Mouse (Mus musculus) CH12.LX (cell line): ENCODE results near the gene Bri3. TPM values are rescaled to one million over a fixed set of nuclear protein-coding genes. Genes with fewer than 3 reads are reported as not detected.

Source experiments
- DNase-seq: peaks from one replicate; pipeline ENCODE4 v3.0.0-alpha.2; 2013; ENCODE audit errors: extremely low read depth
- H3K27ac ChIP-seq: 2 replicates; pipeline ENCODE4 v1.5.1; 2012; ENCODE audit warnings: low read depth, mild to moderate bottlenecking, control low read depth, moderate library complexity; ENCODE audit not compliant: insufficient read depth
- H3K27me3 ChIP-seq: replicated peaks from 2 replicates; pipeline ENCODE3; 2012; ENCODE audit warnings: inconsistent platforms
- H3K36me3 ChIP-seq, 2 experiments: replicated peaks in 1 of 2; 2 replicates each; pipeline versions ENCODE3 to v1.6.1; 2012; ENCODE audit warnings: inconsistent platforms in 1 of 2, low read length in 1 of 2, mild to moderate bottlenecking in 1 of 2, mixed read lengths in 1 of 2, moderate library complexity in 1 of 2; ENCODE audit not compliant: control insufficient read depth in 1 of 2, insufficient read depth in 1 of 2
- H3K4me1 ChIP-seq, 2 experiments: 2 replicates each; pipeline ENCODE4 v1.6.1; 2012; ENCODE audit warnings: inconsistent platforms in 1 of 2, moderate library complexity in 1 of 2; ENCODE audit not compliant: insufficient read depth in 2 of 2, control insufficient read depth in 1 of 2
- H3K4me2 ChIP-seq: 2 replicates; pipeline ENCODE4 v1.6.1; 2012; ENCODE audit warnings: low read depth, mild to moderate bottlenecking, control low read depth; ENCODE audit not compliant: poor library complexity, insufficient read depth, severe bottlenecking
- H3K4me3 ChIP-seq, 3 experiments: fragments of 150-350 bp in 1 of 3; sonication (generic) in 1 of 3; replicated peaks in 1 of 3; 2 replicates each; pipeline versions ENCODE3 to v1.5.1; 2011 to 2012; ENCODE audit warnings: low read depth in 2 of 3, low read length in 2 of 3, mild to moderate bottlenecking in 2 of 3, moderate library complexity in 2 of 3, control low read depth in 1 of 3, improper control_type of control experiment in 1 of 3, inconsistent platforms in 1 of 3, mixed read lengths in 1 of 3; ENCODE audit not compliant: poor library complexity in 1 of 3
- H3K79me2 ChIP-seq: replicated peaks from 2 replicates; pipeline ENCODE4 v1.6.1; 2012; ENCODE audit warnings: mild to moderate bottlenecking, moderate library complexity; ENCODE audit not compliant: control insufficient read depth, poor library complexity, insufficient read depth, severe bottlenecking; ENCODE audit errors: extremely low read depth
- H3K9ac ChIP-seq: 2 replicates; pipeline ENCODE4 v1.6.1; 2012; ENCODE audit warnings: low read depth, mild to moderate bottlenecking, control low read depth, moderate library complexity; ENCODE audit not compliant: insufficient read depth
- H3K9me3 ChIP-seq: replicated peaks from 2 replicates; pipeline ENCODE3; 2012; ENCODE audit warnings: low read length, inconsistent platforms, mixed read lengths
- BHLHE40 ChIP-seq: IDR thresholded peaks from 2 replicates; pipeline ENCODE4 v1.6.1; 2011; ENCODE audit warnings: mild to moderate bottlenecking, low read depth, low read length, improper control_type of control experiment
- CHD1 ChIP-seq: IDR thresholded peaks from 2 replicates; pipeline ENCODE4 v1.6.1; 2012; ENCODE audit warnings: low read depth, low read length, improper control_type of control experiment, inconsistent platforms
- CHD2 ChIP-seq: IDR thresholded peaks from 2 replicates; pipeline ENCODE4 v1.6.1; 2011; ENCODE audit warnings: low read length, improper control_type of control experiment
- CTCF ChIP-seq, 2 experiments: IDR thresholded peaks in 1 of 2; conservative IDR thresholded peaks in 1 of 2; 2 replicates each; pipeline ENCODE4 v1.5.1; 2011 to 2012; ENCODE audit warnings: low read depth in 2 of 2, low read length in 2 of 2, improper control_type of control experiment in 1 of 2, inconsistent platforms in 1 of 2, mild to moderate bottlenecking in 1 of 2, moderate library complexity in 1 of 2
- E2F4 ChIP-seq: IDR thresholded peaks from 2 replicates; pipeline ENCODE4 v1.6.1; 2011; ENCODE audit warnings: low read depth, low read length, improper control_type of control experiment; ENCODE audit not compliant: insufficient replicate concordance
- EP300 ChIP-seq: IDR thresholded peaks from 2 replicates; pipeline ENCODE4 v1.6.1; 2011; ENCODE audit warnings: low read length, improper control_type of control experiment
- ETS1 ChIP-seq: conservative IDR thresholded peaks from 2 replicates; pipeline ENCODE4 v1.6.1; 2012; ENCODE audit warnings: low read depth, mild to moderate bottlenecking, inconsistent platforms, low read length, improper control_type of control experiment, moderate library complexity
- HCFC1 ChIP-seq: IDR thresholded peaks from 2 replicates; pipeline ENCODE4 v1.6.1; 2012; ENCODE audit warnings: low read depth, mild to moderate bottlenecking, inconsistent platforms, low read length, improper control_type of control experiment
- IRF4 ChIP-seq: IDR thresholded peaks from 2 replicates; pipeline ENCODE4 v1.6.1; 2014; ENCODE audit warnings: low read depth, mild to moderate bottlenecking, inconsistent platforms, low read length, improper control_type of control experiment
- KAT2A ChIP-seq: IDR thresholded peaks from 2 replicates; pipeline ENCODE4 v1.6.1; 2012; ENCODE audit warnings: low read length, improper control_type of control experiment, inconsistent platforms; ENCODE audit not compliant: insufficient replicate concordance
- MAFK ChIP-seq: IDR thresholded peaks from 2 replicates; pipeline ENCODE4 v1.6.1; 2011; ENCODE audit warnings: low read length, improper control_type of control experiment; ENCODE audit not compliant: insufficient replicate concordance
- MAX ChIP-seq: IDR thresholded peaks from 2 replicates; pipeline ENCODE4 v1.6.1; 2011; ENCODE audit warnings: low read length, improper control_type of control experiment
- MEF2A ChIP-seq: IDR thresholded peaks from 2 replicates; pipeline ENCODE4 v1.6.1; 2014; ENCODE audit warnings: low read depth, mild to moderate bottlenecking, inconsistent platforms, low read length, improper control_type of control experiment, borderline replicate concordance
- MXI1 ChIP-seq: IDR thresholded peaks from 2 replicates; pipeline ENCODE4 v1.6.1; 2011; ENCODE audit warnings: mild to moderate bottlenecking, low read depth, low read length, improper control_type of control experiment
- MYC ChIP-seq: IDR thresholded peaks from 2 replicates; pipeline ENCODE4 v1.6.1; 2011; ENCODE audit warnings: low read depth, mild to moderate bottlenecking, improper control_type of control experiment, low read length
- NRF1 ChIP-seq: IDR thresholded peaks from 2 replicates; pipeline ENCODE4 v1.6.1; 2014; ENCODE audit warnings: low read depth, mild to moderate bottlenecking, inconsistent platforms, low read length, improper control_type of control experiment, moderate library complexity
- PAX5 ChIP-seq: IDR thresholded peaks from 2 replicates; pipeline ENCODE4 v1.6.1; 2012; ENCODE audit warnings: low read length, inconsistent platforms, mixed read lengths
- POLR2A ChIP-seq: IDR thresholded peaks from 2 replicates; pipeline ENCODE4 v1.6.1; 2011; ENCODE audit warnings: low read depth, mild to moderate bottlenecking, improper control_type of control experiment, low read length
- RAD21 ChIP-seq: IDR thresholded peaks from 2 replicates; pipeline ENCODE4 v1.6.1; 2011; ENCODE audit warnings: low read depth, mild to moderate bottlenecking, low read length, improper control_type of control experiment, moderate library complexity
- SIN3A ChIP-seq: IDR thresholded peaks from 2 replicates; pipeline ENCODE4 v1.6.1; 2012; ENCODE audit warnings: low read length, improper control_type of control experiment, inconsistent platforms
- SMC3 ChIP-seq: IDR thresholded peaks from 2 replicates; pipeline ENCODE4 v1.6.1; 2011; ENCODE audit warnings: low read depth, low read length, improper control_type of control experiment
- TBP ChIP-seq: conservative IDR thresholded peaks from 2 replicates; pipeline ENCODE4 v1.6.1; 2011; ENCODE audit warnings: low read depth, low read length, improper control_type of control experiment
- UBTF ChIP-seq: IDR thresholded peaks from 2 replicates; pipeline ENCODE4 v1.6.1; 2012; ENCODE audit warnings: low read depth, mild to moderate bottlenecking, inconsistent platforms, low read length, improper control_type of control experiment, moderate library complexity
- USF1 ChIP-seq: IDR thresholded peaks from 2 replicates; pipeline ENCODE4 v1.6.1; 2014; ENCODE audit warnings: low read depth, mild to moderate bottlenecking, inconsistent platforms, low read length, improper control_type of control experiment
- USF2 ChIP-seq: conservative IDR thresholded peaks from 2 replicates; pipeline ENCODE4 v1.6.1; 2011; ENCODE audit warnings: low read depth, low read length, improper control_type of control experiment
- ZC3H11A ChIP-seq: IDR thresholded peaks from 2 replicates; pipeline ENCODE4 v1.6.1; 2012; ENCODE audit warnings: low read depth, mild to moderate bottlenecking, inconsistent platforms, low read length, improper control_type of control experiment
- ZMIZ1 ChIP-seq: IDR thresholded peaks from 2 replicates; pipeline ENCODE4 v1.6.1; 2012; ENCODE audit warnings: low read depth, mild to moderate bottlenecking, inconsistent platforms, low read length, improper control_type of control experiment
- ZNF384 ChIP-seq: IDR thresholded peaks from 2 replicates; pipeline ENCODE4 v1.6.1; 2012; ENCODE audit warnings: low read depth, low read length, improper control_type of control experiment, inconsistent platforms
- dilution Hi-C: fragments of 300-500 bp; cut with MboI; formaldehyde crosslinking; loops from 2 replicates; pipeline ENCODE4 v1.14.3; 2020; ENCODE audit warnings: low sequenced_read_pairs; ENCODE audit not compliant: extremely low pct_unique_long_range_greater_than_20kb, extremely low pct_ligation_motif_present
- in situ Hi-C: fragments of 300-500 bp; cut with MboI; formaldehyde crosslinking; loops from 3 replicates; pipeline ENCODE4 v1.14.3; 2019; ENCODE audit warnings: low sequenced_read_pairs, low pct_ligation_motif_present, low pct_unique_long_range_greater_than_20kb, mixed read lengths
- polyA plus RNA-seq: library from polyadenylated mRNA; unstranded; fragments of >175 nt; gene quantifications from 2 replicates; pipeline ENCODE4 v1.2.1, GENCODE M21; 2012; ENCODE audit warnings: low read depth; ENCODE audit not compliant: insufficient read length
- total RNA-seq, 2 experiments: library from RNA; depleted of rRNA; stranded (reverse); fragments of 300-350 nt in 1 of 2; fragments of >200 nt in 1 of 2; gene quantifications; 2 replicates each; pipeline ENCODE4 v1.2.3; 2012 to 2014

Gene Bri3
- total and polyA plus RNA-seq, 3 experiments, result 9.3 to 41.7 (median 20.3) TPM

DNA sequence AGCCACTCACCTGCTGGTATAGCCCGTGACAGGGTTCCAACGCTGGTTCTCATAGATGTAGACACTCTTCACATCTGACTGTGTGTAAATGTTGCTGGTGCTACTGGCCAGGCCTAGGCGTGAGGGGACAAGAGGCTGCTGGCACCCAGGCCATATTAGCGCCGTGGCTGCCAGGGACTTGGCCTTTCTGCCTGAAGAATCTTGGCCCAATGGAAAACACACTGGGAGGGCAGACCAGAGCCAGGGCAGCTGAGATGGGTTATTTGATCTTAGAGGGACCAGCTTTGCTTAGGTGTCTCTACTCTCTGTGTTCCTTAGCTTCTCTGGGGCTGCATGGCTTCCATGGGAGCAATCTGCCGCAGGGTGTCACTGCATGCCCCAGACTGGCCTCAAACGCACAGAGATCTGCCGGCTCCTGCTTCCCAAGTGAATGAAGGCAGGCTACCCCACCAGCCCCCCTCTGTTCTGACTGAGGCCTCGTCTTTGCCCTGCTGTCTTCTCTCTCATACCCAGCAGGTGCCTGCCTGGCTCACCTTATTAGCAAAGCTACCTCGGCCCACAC lies 40.8 kb upstream of the Bri3 start:
- H3K9ac ChIP-seq, result no peak overlapping the region

DNA sequence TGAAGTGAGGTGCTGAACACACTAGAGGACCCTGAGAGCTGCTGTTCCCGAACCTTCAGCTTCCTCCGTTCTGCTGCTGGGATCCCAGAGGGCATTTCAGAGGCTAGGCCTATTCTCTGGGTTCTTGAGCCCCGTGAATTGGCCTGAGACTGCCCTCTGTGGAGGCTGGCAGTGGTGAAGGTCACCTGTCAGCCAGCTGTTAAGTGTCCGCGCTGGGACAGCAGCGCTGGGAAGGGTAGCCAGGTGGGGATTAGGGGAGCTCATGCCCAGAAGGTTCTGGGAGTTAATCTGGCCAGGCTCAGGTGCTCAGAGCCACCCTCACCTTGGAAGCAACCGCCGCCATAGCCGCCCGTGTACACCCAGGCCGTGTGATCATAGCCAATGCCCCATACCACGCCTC lies 39.9 kb upstream of the Bri3 start:
- dilution Hi-C loops, result no loop called here
- in situ Hi-C loops, result loop anchor here (25.0 kb wide), 1 partner anchor 533 kb away; no protein-coding TSS in a partner anchor
- TF ChIP-seq SIN3A (no peak), USF1 (no peak), MXI1 (no peak), BHLHE40 (no peak), UBTF (no peak), PAX5 (no peak), IRF4 (no peak), POLR2A (no peak), CHD1 (no peak), CHD2 (no peak), ETS1 (no peak), ZNF384 (no peak), CTCF (conservative IDR thresholded peaks at IDR 0.05 in 1 of 2, IDR thresholded peaks at IDR 0.05 in 1 of 2; ENCODE audit: low read depth in 2 of 2, low read length in 2 of 2) (no peak), NRF1 (no peak), USF2 (no peak), SMC3 (no peak), ZC3H11A (no peak), KAT2A (no peak)
- TF ChIP-seq, all 38 proteins: peak for 0

More for the DNA sequence above, 40.8 kb upstream of the Bri3 start:
- Histone ChIP-seq H3K36me3 (peaks cover 4 to 79% of the 10 kb centered on the region in 2 experiments), H3K4me3 (no peak overlapping the region), H3K4me1 (0 out of 4 replicates have a peak, but pooled peaks cover 0 to 2% of the 10 kb centered on the region in 2 experiments), H3K79me2 (no peaks in the 10 kb centered on the region), H3K27ac (no peak overlapping the region), H3K9me3 (peaks cover 6% of the 10 kb centered on the region), H3K4me2 (no peak overlapping the region), H3K27me3 (no peaks in the 10 kb centered on the region)
- in situ Hi-C loops, result loop anchor here (25.0 kb wide), 1 partner anchor 534 kb away; no protein-coding TSS in a partner anchor
- dilution Hi-C loops, result no loop called here
- DNase-seq, result no peak
- TF ChIP-seq TBP, result no peak
- no peak for TF ChIP-seq MAFK
- no peak for TF ChIP-seq USF1
- TF ChIP-seq SIN3A, result no peak
- TF ChIP-seq E2F4, result no peak
- TF ChIP-seq ZC3H11A, result no peak
- TF ChIP-seq MXI1, result no peak
- no peak for TF ChIP-seq MEF2A
- no peak for TF ChIP-seq RAD21
- no peak for TF ChIP-seq MAX
- no peak for TF ChIP-seq KAT2A
- TF ChIP-seq ZMIZ1, result no peak
- no peak for TF ChIP-seq HCFC1
- TF ChIP-seq EP300, result no peak
- no peak for TF ChIP-seq ETS1
- no peak for TF ChIP-seq BHLHE40
- no peak for TF ChIP-seq MYC
- no peak for TF ChIP-seq CHD1
- no peak for TF ChIP-seq PAX5
- TF ChIP-seq ZNF384, result no peak

More for the DNA sequence above, 39.9 kb upstream of the Bri3 start:
- no peak overlapping the region for H3K9ac ChIP-seq
- H3K27ac ChIP-seq, result no peak overlapping the region
- no peak for DNase-seq
- H3K79me2 ChIP-seq, result no peaks in the 10 kb centered on the region
- no peak overlapping the region for H3K4me2 ChIP-seq
- peaks cover 4 to 76% of the 10 kb centered on the region in 2 experiments for H3K36me3 ChIP-seq
- peaks cover 6% of the 10 kb centered on the region for H3K9me3 ChIP-seq
- H3K27me3 ChIP-seq, result no peaks in the 10 kb centered on the region
- H3K4me3 ChIP-seq, result no peak overlapping the region
- no peaks in the 10 kb centered on the region for H3K4me1 ChIP-seq
